Mouse (Mus musculus) frontal cortex, postnatal 10 days (tissue): ENCODE data around the gene Smlr1.

Experiments
- DNase-seq, 2 experiments: peaks; one replicate each; pipeline ENCODE4 v3.0.0; 2022; ENCODE audit warnings: low spot score in 2 of 2, mixed read lengths in 1 of 2

The Smlr1 gene

DNA sequence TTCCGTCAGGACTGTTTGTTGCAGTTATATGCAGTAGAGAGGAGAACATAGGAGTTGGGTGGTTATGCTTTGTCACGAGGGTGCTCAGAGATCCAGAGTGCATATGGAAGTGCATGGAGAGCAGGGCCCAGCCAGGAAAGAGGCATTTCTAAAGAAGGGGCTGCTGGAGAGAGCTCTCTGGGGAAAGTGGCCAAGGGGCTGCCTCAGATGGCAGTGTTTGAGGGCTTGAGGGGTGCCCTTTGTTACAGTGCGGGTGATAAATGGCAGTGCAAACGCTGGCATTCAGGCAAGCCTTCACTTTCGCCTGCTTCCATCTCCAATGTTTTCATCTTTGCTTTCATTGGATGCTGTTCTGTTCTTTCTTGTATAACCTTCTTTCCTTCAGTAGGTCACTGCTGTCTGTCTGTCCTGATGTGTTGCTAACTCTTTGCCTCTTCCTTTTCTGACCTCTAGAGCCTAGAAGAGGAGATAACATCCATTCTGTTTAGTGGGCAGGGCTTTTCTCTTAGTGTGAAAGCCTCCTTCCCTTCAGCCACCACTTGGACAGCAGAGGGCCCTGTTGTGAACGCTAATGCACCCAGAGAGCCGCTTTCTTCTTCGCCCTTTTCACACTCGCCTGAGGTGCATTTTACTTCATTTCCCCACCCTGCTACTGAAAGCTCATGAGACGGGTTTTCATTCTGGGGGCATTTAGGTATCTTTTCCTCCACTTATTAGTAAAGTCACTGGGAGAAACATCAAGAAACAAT, 36.6 kb downstream of the Smlr1 start:
- DNase-seq: no peak

DNA sequence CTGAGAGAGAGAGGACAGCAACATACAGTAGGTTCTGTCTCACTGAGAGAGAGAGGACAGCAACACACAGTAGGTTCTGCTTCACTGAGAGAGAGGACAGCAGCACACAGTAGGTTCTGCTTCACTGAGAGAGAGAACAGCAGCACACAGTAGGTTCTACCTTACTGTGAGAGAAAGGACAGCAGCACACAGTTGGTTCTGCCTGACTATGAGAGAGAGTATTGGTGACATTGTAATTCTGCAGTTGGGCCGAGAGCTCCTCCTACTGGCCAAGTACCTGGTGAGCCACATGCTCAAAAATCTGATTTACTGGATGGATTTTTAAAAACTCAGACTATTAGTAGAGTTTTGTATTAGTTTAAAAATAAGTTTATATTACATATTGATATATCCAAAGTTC, 47.6 kb downstream of the Smlr1 start:
- DNase-seq: peak in 1 of 2 experiments; percentile 54

DNA sequence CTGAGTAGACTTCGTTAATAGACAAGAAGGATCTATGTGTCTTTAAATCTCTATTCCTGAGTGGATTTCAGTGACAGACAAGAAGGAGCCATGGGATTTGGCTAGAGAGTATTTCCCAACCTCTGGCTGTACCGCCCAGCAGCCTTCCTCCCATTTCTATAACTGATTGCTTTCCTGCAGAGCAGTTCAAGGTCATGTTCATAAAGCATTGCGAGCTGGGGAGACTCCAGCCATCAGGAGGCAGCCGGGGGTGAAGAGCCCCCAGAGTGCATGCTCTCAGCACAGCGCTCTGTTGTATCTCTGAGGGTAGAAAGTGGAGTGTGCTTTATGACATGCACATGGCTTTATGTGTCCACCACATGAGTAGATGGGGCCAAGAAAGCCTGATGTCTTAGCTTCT, 53.3 kb downstream of the Smlr1 start:
- DNase-seq: no peak

DNA sequence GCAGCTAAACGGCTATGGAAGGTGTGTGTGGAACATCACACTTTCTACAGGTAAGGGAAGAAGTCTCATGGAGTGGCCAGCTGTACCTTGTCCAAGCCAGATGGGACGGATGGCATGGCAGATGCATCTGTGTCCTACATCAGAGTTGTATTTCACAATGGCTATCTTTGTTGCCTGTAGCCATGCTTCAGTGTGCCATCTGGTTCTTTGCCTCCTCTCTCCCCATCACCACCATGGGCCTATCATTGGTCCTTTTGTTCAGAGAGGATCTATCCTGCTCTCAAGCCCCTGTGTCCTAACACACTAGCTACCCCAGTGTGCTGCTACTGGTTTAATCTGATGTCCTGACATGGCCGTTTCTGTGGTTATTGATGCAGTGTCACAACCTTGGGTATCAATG, 56.4 kb downstream of the Smlr1 start:
- no peak for DNase-seq
